Mouse (Mus musculus): Measurements from ENCODE around the gene Ttc7b. TPM values are rescaled to one million over a fixed set of nuclear protein-coding genes. Genes with fewer than 3 reads are reported as not detected.

The Ttc7b gene
- polyA plus RNA-seq, 1 experiment from 2014 or later, result 3.7 TPM

DNA sequence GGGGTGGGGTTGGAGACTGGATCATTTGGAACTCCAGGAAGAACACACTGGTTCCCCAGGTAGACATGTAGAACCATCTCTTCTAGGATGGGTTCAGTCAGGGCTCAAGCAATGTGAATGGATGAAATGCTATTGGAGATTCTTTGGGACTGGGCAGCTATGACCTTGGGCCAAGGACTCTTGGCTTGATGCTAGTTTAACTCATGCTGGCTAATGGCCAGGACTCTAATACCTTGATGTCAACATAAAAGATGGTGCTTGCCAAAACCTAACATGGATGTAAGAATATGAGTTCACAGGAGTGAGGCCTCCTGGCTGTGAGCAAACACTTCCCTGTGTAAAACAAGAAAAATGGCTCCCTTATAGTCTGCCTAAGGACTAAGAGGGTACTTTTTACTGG lies 138.1 kb downstream of the Ttc7b start:
- Histone ChIP-seq H3K4me3 (ENCODE audit: low read length) (no peak overlapping the region), H3K36me3 (ENCODE audit: control insufficient read depth, insufficient read depth, low read length) (no peaks in the 10 kb centered on the region), H3K4me1 (replicated peaks; ENCODE audit: control insufficient read depth, insufficient read depth, low read length) (peaks cover 3% of the 10 kb centered on the region; the same call in 1 of the 2 replicates), H3K9me3 (ENCODE audit: control insufficient read depth, low read length) (no peaks in the 10 kb centered on the region), H3K27me3 (ENCODE audit: control insufficient read depth, insufficient read depth, low read depth, low read length) (no peaks in the 10 kb centered on the region), H3K27ac (ENCODE audit: low read length) (no peak overlapping the region), H3K9ac (ENCODE audit: low read length) (no peak overlapping the region), H3K4me2 (ENCODE audit: low read depth, low read length) (no peak overlapping the region)
- no peak for ATAC-seq (ENCODE audit: low read depth)

DNA sequence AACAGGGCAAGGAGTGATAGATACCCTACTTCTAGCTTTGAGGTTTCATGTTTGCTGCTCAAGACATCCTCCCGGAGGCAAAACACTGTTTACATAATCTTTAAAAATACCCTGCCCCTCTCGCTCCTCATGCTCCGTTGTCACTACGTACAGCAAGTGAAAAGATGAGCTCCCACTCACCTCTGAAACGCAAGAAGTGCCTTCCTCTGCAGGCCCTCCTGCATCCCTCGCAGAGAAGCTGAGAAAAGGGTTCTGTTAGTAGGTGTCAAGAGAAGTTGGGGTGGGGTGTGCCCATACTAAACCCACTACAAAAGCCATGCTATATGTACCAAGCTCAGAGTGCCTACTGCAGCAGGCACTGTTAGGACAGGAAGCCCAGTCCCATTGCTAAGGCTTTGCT lies 138.7 kb downstream of the Ttc7b start:
- Histone ChIP-seq H3K36me3 (ENCODE audit: control insufficient read depth, insufficient read depth, low read length) (no peaks in the 10 kb centered on the region), H3K27me3 (ENCODE audit: control insufficient read depth, insufficient read depth, low read depth, low read length) (no peaks in the 10 kb centered on the region), H3K9me3 (ENCODE audit: control insufficient read depth, low read length) (no peaks in the 10 kb centered on the region), H3K4me1 (replicated peaks; ENCODE audit: control insufficient read depth, insufficient read depth, low read length) (peaks cover 3% of the 10 kb centered on the region; the same call in 1 of the 2 replicates), H3K9ac (ENCODE audit: low read length) (no peak overlapping the region), H3K4me2 (ENCODE audit: low read depth, low read length) (no peak overlapping the region), H3K4me3 (ENCODE audit: low read length) (no peak overlapping the region), H3K27ac (ENCODE audit: low read length) (no peak overlapping the region)
- 68% methylated on average over 6 of the region's 6 CpGs for WGBS
- no peak for ATAC-seq (ENCODE audit: low read depth)

DNA sequence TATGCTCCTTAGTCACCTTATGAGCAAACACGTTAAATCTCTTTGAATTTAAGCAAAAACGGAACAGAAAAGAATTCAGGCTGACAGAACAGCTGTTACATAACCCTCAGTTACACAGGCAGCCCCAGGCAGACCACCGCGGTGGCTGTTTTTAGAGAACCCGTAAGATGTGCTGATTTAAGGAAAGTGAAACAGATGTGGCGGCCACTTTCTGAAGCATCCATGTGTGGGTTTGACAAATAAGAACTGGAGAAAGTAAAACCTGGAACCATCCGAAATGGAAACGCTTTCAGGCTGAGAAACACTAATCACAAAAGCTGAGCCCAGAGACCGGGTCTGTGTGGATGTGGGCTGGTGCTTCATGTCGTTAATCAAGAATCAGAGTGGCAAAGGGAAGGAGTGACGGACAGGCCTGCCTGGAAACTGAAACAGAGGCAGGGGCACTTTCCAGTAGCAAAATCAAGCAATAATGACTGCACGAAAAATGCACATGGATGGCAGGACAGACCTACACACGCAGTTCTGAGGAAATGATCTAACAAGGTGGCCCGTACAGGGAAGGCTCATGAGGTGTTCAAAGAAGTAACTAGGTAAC lies 139.8 kb downstream of the Ttc7b start:
- Histone ChIP-seq H3K36me3 (ENCODE audit: control insufficient read depth, insufficient read depth, low read length) (no peaks in the 10 kb centered on the region), H3K9me3 (ENCODE audit: control insufficient read depth, low read length) (no peaks in the 10 kb centered on the region), H3K4me3 (ENCODE audit: low read length) (no peak overlapping the region), H3K27me3 (ENCODE audit: control insufficient read depth, insufficient read depth, low read depth, low read length) (no peaks in the 10 kb centered on the region), H3K27ac (ENCODE audit: low read length) (no peak overlapping the region), H3K9ac (ENCODE audit: low read length) (no peak overlapping the region), H3K4me1 (replicated peaks; ENCODE audit: control insufficient read depth, insufficient read depth, low read length) (no peaks in the 10 kb centered on the region; the same call in 1 of the 2 replicates), H3K4me2 (ENCODE audit: low read depth, low read length) (no peak overlapping the region)
- no peak for ATAC-seq (ENCODE audit: low read depth)
- WGBS, result 75% methylated on average over 14 of the region's 14 CpGs

DNA sequence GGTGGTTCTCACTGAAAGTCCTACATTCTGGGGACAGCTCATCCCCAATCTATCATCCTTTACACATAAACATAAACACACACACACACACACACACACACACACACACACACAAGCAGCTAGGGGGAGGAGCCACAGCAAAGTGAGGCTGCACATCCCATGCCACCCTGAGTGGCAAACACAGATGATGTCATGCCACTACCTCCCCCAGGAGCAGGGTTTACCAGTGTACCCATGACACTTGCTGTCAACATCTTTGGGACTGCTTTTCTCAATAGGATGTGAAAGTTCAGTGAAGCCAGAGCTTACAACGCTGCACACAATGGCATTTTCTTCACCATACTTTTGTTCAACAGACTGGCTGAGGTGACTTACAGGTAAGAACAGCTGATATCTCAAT lies 140.8 kb downstream of the Ttc7b start:
- H3K27ac ChIP-seq (ENCODE audit: low read length), result no peak overlapping the region
- no peaks in the 10 kb centered on the region for H3K4me1 ChIP-seq (replicated peaks; ENCODE audit: control insufficient read depth, insufficient read depth, low read length)
- no peak overlapping the region for H3K4me3 ChIP-seq (ENCODE audit: low read length)
- ATAC-seq (ENCODE audit: low read depth), result no peak
- H3K27me3 ChIP-seq (ENCODE audit: control insufficient read depth, insufficient read depth, low read depth, low read length), result no peaks in the 10 kb centered on the region
- no peaks in the 10 kb centered on the region for H3K9me3 ChIP-seq (ENCODE audit: control insufficient read depth, low read length)
- H3K9ac ChIP-seq (ENCODE audit: low read length), result no peak overlapping the region
- WGBS, result 87% methylated on average over 1 of the region's 1 CpGs
- peaks cover 5% of the 10 kb centered on the region; the same call in 1 of the 2 replicates for H3K36me3 ChIP-seq (ENCODE audit: control insufficient read depth, insufficient read depth, low read length)
- no peak overlapping the region for H3K4me2 ChIP-seq (ENCODE audit: low read depth, low read length)

DNA sequence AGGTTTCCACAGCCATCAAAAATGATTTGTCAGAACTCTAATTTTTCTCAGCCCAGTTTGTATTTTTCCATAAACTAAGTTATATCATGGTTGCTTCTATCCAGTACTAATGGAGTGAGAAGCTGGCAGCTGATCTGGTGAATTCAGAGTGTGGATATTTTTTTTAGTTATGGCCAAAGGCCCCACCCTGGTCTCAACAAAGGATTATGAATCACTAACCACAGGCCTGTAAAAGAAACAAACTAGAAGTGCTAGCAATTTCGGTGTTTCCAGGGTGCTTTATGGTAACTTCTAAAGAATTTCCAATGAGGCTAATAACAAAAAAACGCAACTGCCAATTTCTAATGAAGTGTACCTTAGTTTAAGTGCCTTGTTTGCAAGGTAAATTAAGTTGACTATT lies 142.4 kb downstream of the Ttc7b start:
- no peak overlapping the region for H3K4me3 ChIP-seq (ENCODE audit: low read length)

DNA sequence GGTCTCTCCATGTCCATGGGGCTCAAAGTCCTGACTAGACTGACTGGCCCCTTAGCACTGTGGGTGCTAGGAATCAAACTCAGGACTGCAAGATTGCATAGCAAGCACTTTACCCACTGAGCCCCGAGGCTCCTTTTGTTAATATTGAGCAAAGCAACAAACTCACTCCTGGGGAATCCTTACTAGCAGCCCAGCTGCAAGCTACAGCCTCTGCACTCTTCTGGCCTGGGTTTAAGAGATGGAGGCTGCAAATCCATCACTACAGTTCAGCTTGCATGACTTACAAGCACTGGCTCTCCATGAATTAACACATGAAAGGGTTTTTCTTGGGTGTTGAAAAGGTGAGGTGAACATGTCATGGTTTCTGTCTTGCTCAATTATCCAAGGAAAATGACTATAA lies 142.8 kb downstream of the Ttc7b start:
- H3K27ac ChIP-seq (ENCODE audit: low read length), result no peak overlapping the region
- no peak for ATAC-seq (ENCODE audit: low read depth)
- H3K4me2 ChIP-seq (ENCODE audit: low read depth, low read length), result no peak overlapping the region
- H3K36me3 ChIP-seq (ENCODE audit: control insufficient read depth, insufficient read depth, low read length), result peaks cover 10% of the 10 kb centered on the region; the same call in 1 of the 2 replicates
- 37% methylated on average over 1 of the region's 1 CpGs for whole genome bisulfite sequencing
- no peaks in the 10 kb centered on the region for H3K9me3 ChIP-seq (ENCODE audit: control insufficient read depth, low read length)
- H3K4me1 ChIP-seq (replicated peaks; ENCODE audit: control insufficient read depth, insufficient read depth, low read length), result no peaks in the 10 kb centered on the region
- no peak overlapping the region for H3K9ac ChIP-seq (ENCODE audit: low read length)
- no peaks in the 10 kb centered on the region for H3K27me3 ChIP-seq (ENCODE audit: control insufficient read depth, insufficient read depth, low read depth, low read length)
- H3K4me3 ChIP-seq (ENCODE audit: low read length), result no peak overlapping the region

More for the DNA sequence above, 142.4 kb downstream of the Ttc7b start:
- H3K4me2 ChIP-seq (ENCODE audit: low read depth, low read length), result no peak overlapping the region
- no peak overlapping the region for H3K9ac ChIP-seq (ENCODE audit: low read length)
- no peak for ATAC-seq (ENCODE audit: low read depth)
- no peaks in the 10 kb centered on the region for H3K9me3 ChIP-seq (ENCODE audit: control insufficient read depth, low read length)
- H3K27me3 ChIP-seq (ENCODE audit: control insufficient read depth, insufficient read depth, low read depth, low read length), result no peaks in the 10 kb centered on the region
- no peak overlapping the region for H3K27ac ChIP-seq (ENCODE audit: low read length)
- no peaks in the 10 kb centered on the region for H3K4me1 ChIP-seq (replicated peaks; ENCODE audit: control insufficient read depth, insufficient read depth, low read length)
- WGBS, result 75% methylated on average over 2 of the region's 2 CpGs
- H3K36me3 ChIP-seq (ENCODE audit: control insufficient read depth, insufficient read depth, low read length), result peaks cover 5% of the 10 kb centered on the region; the same call in 1 of the 2 replicates

DNA sequence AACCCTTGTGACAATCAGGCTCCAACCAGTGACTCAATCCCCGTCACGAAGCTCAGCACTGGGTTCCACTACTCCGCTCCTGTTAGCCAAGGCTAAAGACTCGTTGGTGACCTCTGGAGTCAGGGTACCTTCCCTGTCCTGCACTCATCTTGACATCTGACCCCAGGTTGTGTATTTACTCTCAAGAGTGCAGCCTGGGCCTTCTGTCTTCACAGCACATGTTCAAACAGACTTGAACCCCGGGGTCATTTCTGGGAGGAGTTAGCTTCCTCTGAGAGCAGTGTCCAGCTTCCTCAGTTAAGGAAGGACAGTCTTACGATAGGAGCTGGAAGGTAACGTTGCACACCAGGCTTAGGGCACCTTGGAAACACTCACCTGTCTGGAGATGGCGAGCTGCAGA lies 144.8 kb downstream of the Ttc7b start:
- WGBS, result 66% methylated on average over 8 of the region's 8 CpGs
- Histone ChIP-seq H3K4me1 (replicated peaks; ENCODE audit: control insufficient read depth, insufficient read depth, low read length) (no peaks in the 10 kb centered on the region), H3K9me3 (ENCODE audit: control insufficient read depth, low read length) (no peaks in the 10 kb centered on the region), H3K4me3 (ENCODE audit: low read length) (no peak overlapping the region), H3K27ac (ENCODE audit: low read length) (no peak overlapping the region), H3K9ac (ENCODE audit: low read length) (no peak overlapping the region), H3K4me2 (ENCODE audit: low read depth, low read length) (no peak overlapping the region), H3K36me3 (ENCODE audit: control insufficient read depth, insufficient read depth, low read length) (peaks cover 12% of the 10 kb centered on the region), H3K27me3 (ENCODE audit: control insufficient read depth, insufficient read depth, low read depth, low read length) (no peaks in the 10 kb centered on the region)
- ATAC-seq (ENCODE audit: low read depth), result no peak

DNA sequence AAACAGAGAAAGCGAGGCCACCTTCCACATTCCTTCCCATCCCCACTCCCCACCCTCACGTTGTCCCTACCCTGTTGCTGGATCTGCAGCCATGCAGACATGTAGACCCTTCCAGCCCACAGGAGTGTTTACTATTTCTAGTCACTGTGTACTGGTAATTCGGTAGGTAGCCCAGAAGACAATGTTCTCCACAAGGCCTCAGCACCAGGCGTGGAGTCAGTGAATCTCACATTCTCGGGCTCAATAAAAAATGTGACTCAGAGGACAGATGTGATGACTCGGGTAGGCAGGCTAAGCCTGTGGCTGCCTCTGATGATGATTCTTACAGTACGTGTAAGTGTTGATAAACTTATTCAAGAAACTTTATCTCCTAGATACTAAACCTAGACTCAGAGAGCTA lies 147.8 kb downstream of the Ttc7b start:
- H3K4me2 ChIP-seq (ENCODE audit: low read depth, low read length), result no peak overlapping the region
- no peak for ATAC-seq (ENCODE audit: low read depth)
- no peak overlapping the region for H3K27ac ChIP-seq (ENCODE audit: low read length)
- H3K9ac ChIP-seq (ENCODE audit: low read length), result no peak overlapping the region
- WGBS, result 77% methylated on average over 7 of the region's 7 CpGs
- no peaks in the 10 kb centered on the region for H3K27me3 ChIP-seq (ENCODE audit: control insufficient read depth, insufficient read depth, low read depth, low read length)
- no peak overlapping the region for H3K4me3 ChIP-seq (ENCODE audit: low read length)
- no peaks in the 10 kb centered on the region for H3K4me1 ChIP-seq (replicated peaks; ENCODE audit: control insufficient read depth, insufficient read depth, low read length)
- peaks cover 24% of the 10 kb centered on the region for H3K36me3 ChIP-seq (ENCODE audit: control insufficient read depth, insufficient read depth, low read length)
- no peaks in the 10 kb centered on the region for H3K9me3 ChIP-seq (ENCODE audit: control insufficient read depth, low read length)

DNA sequence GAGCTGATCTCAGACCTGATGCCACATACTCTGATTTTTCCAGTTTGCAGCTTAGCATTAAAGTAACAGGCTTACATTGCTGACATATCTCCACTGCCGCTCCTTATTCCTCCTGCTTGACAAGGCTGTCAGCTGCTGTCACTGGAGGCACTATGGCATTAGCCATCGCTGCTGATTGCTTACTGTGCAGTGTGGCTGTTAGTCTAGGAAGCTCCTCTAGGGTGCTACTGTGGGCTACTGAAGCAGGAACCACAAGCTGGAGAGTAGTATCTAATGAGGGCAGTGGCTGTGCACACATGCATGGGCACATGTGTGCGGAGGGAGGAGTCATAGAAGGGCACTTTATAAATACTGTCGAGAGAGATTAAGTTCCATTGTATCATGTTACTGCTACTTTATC lies 148.6 kb downstream of the Ttc7b start:
- no peaks in the 10 kb centered on the region for H3K4me1 ChIP-seq (replicated peaks; ENCODE audit: control insufficient read depth, insufficient read depth, low read length)
- WGBS, result 76% methylated on average over 4 of the region's 4 CpGs
- no peak overlapping the region for H3K27ac ChIP-seq (ENCODE audit: low read length)

DNA sequence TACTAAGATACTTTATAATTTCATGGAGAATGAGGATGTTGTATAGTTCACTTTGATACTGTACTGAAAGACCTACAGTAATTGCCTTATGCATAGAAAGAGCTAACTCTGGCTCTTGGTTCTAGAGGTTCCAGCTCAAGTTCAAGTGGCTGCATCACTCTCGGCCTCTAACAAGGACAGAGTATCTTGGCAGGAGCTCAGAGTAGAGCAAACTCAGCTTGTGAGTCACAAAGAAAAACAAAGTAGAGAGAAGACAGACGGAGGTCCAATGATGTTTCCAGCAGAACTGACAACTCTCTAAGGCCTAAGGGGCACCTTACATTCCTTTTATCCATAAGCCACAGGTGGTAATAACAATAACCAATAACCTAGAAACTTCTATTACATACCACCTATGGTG lies 150.8 kb downstream of the Ttc7b start:
- no peak overlapping the region for H3K9ac ChIP-seq (ENCODE audit: low read length)
- H3K9me3 ChIP-seq (ENCODE audit: control insufficient read depth, low read length), result no peaks in the 10 kb centered on the region
- WGBS, result 87% methylated on average over 2 of the region's 2 CpGs
- H3K4me2 ChIP-seq (ENCODE audit: low read depth, low read length), result no peak overlapping the region
- no peak overlapping the region for H3K4me3 ChIP-seq (ENCODE audit: low read length)
- no peaks in the 10 kb centered on the region for H3K27me3 ChIP-seq (ENCODE audit: control insufficient read depth, insufficient read depth, low read depth, low read length)
- H3K4me1 ChIP-seq (replicated peaks; ENCODE audit: control insufficient read depth, insufficient read depth, low read length), result no peaks in the 10 kb centered on the region
- ATAC-seq (ENCODE audit: low read depth), result no peak
- no peak overlapping the region for H3K27ac ChIP-seq (ENCODE audit: low read length)
- peaks cover 24% of the 10 kb centered on the region for H3K36me3 ChIP-seq (ENCODE audit: control insufficient read depth, insufficient read depth, low read length)

More for the DNA sequence above, 148.6 kb downstream of the Ttc7b start:
- Histone ChIP-seq H3K27me3 (ENCODE audit: control insufficient read depth, insufficient read depth, low read depth, low read length) (no peaks in the 10 kb centered on the region), H3K4me3 (ENCODE audit: low read length) (no peak overlapping the region), H3K4me2 (ENCODE audit: low read depth, low read length) (no peak overlapping the region), H3K9me3 (ENCODE audit: control insufficient read depth, low read length) (no peaks in the 10 kb centered on the region), H3K36me3 (ENCODE audit: control insufficient read depth, insufficient read depth, low read length) (peaks cover 24% of the 10 kb centered on the region), H3K9ac (ENCODE audit: low read length) (no peak overlapping the region)
- no peak for ATAC-seq (ENCODE audit: low read depth)
